25 mouse cellular contexts compared by ENCODE assay signal in the genomic region with DNA sequence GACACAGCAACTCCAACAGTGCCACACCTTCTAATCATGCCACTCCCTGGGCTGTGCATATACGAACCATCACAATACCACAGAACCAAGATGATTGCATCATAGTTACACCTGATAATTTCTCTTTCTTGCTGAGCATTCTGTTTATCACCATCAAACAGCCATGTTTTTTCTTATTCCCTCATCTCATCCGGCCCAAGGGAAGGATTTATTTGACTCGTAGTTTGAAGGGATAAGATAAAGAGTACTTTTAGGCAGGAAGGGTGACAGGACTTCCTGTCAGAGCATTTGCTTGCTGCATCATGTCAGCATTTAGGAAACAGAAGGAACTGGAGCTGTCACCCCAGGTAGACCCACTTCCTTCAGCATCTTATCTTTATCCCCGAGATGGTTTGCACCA. TPM values are rescaled to one million over a fixed set of nuclear protein-coding genes. Genes with fewer than 3 reads are reported as not detected.
DNase-seq lines count a peak whose midpoint lies in the region; ATAC-seq and TF ChIP-seq lines count a peak whose summit lies in the region.
"Had no signal": no experiment of that assay in that cellular context is flagged by ENCODE, and none has a peak within 500 bp of the region (broad histone marks: within the 10 kb centered on the region; RNA-seq: fewer than 3 reads in every experiment).

No protein-coding gene starts in this region.

- no peak overlapping the region for H3K27ac ChIP-seq in liver, embryonic 12.5 days
- H3K27ac ChIP-seq in liver, postnatal 0 days (ENCODE audit: low read depth) = no peak overlapping the region
- no peak overlapping the region for H3K27ac ChIP-seq in testis, adult 2 months (ENCODE audit: control insufficient read depth, insufficient read depth, low read depth, low read length)
- peak overlapping the region; percentile 67 for H3K27ac ChIP-seq in MEL (ENCODE audit: control insufficient read depth, low read depth, low read length)
- H3K27ac ChIP-seq: embryonic facial prominence, embryonic 13.5 days; embryonic facial prominence, embryonic 15.5 days; forebrain, embryonic 10.5 days; forebrain, embryonic 12.5 days had no signal

- H3K4me2 ChIP-seq in liver, embryonic 12.5 days = no peak overlapping the region
- H3K4me2 ChIP-seq in liver, postnatal 0 days (ENCODE audit: low read depth, low read length) = no peak overlapping the region
- H3K4me2 ChIP-seq: embryonic facial prominence, embryonic 13.5 days; embryonic facial prominence, embryonic 15.5 days; forebrain, embryonic 12.5 days had no signal

- no peaks in the 10 kb centered on the region for H3K79me2 ChIP-seq in MEL (ENCODE audit: control insufficient read depth, insufficient read depth, low read length, poor library complexity)

- peak; percentile 44; the same call in 1 of the 2 replicates for ATAC-seq in liver, embryonic 12.5 days
- no peak for ATAC-seq in liver, postnatal 0 days
- ATAC-seq: forebrain, embryonic 14.5 days; forebrain, embryonic 16.5 days; Patski had no signal

- H3K4me1 ChIP-seq in liver, embryonic 12.5 days = peaks cover 6% of the 10 kb centered on the region; the same call in 1 of the 2 replicates
- no peaks in the 10 kb centered on the region for H3K4me1 ChIP-seq in liver, postnatal 0 days (ENCODE audit: insufficient read depth)
- H3K4me1 ChIP-seq in testis, adult 2 months (ENCODE audit: control insufficient read depth, insufficient read depth, low read length) = no peaks in the 10 kb centered on the region
- peaks cover 0 to 8% of the 10 kb centered on the region in 2 experiments; a peak in 2 of 4 replicates for H3K4me1 ChIP-seq in MEL (ENCODE audit: control insufficient read depth in 1 of 2, insufficient read depth in 2 of 2, low read length in 2 of 2)
- H3K4me1 ChIP-seq: embryonic facial prominence, embryonic 13.5 days; embryonic facial prominence, embryonic 15.5 days; forebrain, embryonic 10.5 days; forebrain, embryonic 12.5 days had no signal

- peaks cover 70% of the 10 kb centered on the region for H3K36me3 ChIP-seq in liver, embryonic 12.5 days
- peaks cover 24% of the 10 kb centered on the region for H3K36me3 ChIP-seq in liver, postnatal 0 days (replicated peaks; ENCODE audit: insufficient read depth, low read length)
- no peaks in the 10 kb centered on the region; the same call in 1 of the 2 replicates for H3K36me3 ChIP-seq in testis, adult 2 months (ENCODE audit: control insufficient read depth, insufficient read depth, low read length)
- peaks cover 8 to 11% of the 10 kb centered on the region in 2 experiments for H3K36me3 ChIP-seq in MEL (ENCODE audit: control insufficient read depth in 1 of 2, insufficient read depth in 2 of 2, low read length in 2 of 2)

- WGBS in liver, embryonic 12.5 days (ENCODE audit: insufficient replicate concordance) = 21% methylated on average over 4 of the region's 4 CpGs
- WGBS in liver, postnatal 0 days (ENCODE audit: insufficient replicate concordance) = 49% methylated on average over 4 of the region's 4 CpGs

- no peak for TF ChIP-seq EP300 in liver, postnatal 0 days (IDR thresholded peaks at IDR 0.05; ENCODE audit: low read depth)
- peak; percentile 32 to 70; a peak in 3 of 4 replicates for TF ChIP-seq EP300 in MEL (IDR thresholded peaks at IDR 0.05; ENCODE audit: low read depth in 1 of 2, low read length in 2 of 2)

- DNase-seq in liver, postnatal 0 days = no peak
- no peak for DNase-seq in testis, postnatal 14 days (ENCODE audit: low spot score)
- DNase-seq in MEL (ENCODE audit: low read depth, low spot score) = peak; percentile 54
- no peak for DNase-seq in right cerebral cortex, adult 18-20 months
- no peak for DNase-seq in MN1 (ENCODE audit: low spot score)
- DNase-seq: adrenal gland, adult 2 months; adrenal gland, postnatal 10 days; adrenal gland, postnatal 25 days; cerebellum, adult 11 months; cerebellum, adult 18-20 months; cerebellum, adult 8-10 months; cerebellum, adult 9-11 months; cerebellum, postnatal 14 days; cerebellum, postnatal 36 days; embryo, embryonic 11 days had no signal

- no peak overlapping the region for H3K4me3 ChIP-seq in liver, embryonic 12.5 days
- H3K4me3 ChIP-seq in liver, postnatal 0 days (ENCODE audit: low read depth, low read length) = no peak overlapping the region
- H3K4me3 ChIP-seq in testis, adult 2 months (ENCODE audit: control insufficient read depth, low read depth, low read length) = peak overlapping the region; percentile 58; the same call in 1 of the 2 replicates
- no peak overlapping the region for H3K4me3 ChIP-seq in MEL (ENCODE audit: control insufficient read depth in 1 of 2, insufficient read depth in 1 of 2, low read depth in 2 of 2, low read length in 2 of 2)
- H3K4me3 ChIP-seq: embryonic facial prominence, embryonic 13.5 days; embryonic facial prominence, embryonic 15.5 days; erythroblast, embryonic 14.5 days; forebrain, embryonic 10.5 days; forebrain, embryonic 12.5 days had no signal

- no peak for TF ChIP-seq CTCF in liver, postnatal 0 days (IDR thresholded peaks at IDR 0.05; ENCODE audit: low read depth)
- no peak for TF ChIP-seq CTCF in testis, adult 2 months (IDR thresholded peaks at IDR 0.05; ENCODE audit: control insufficient read depth, insufficient read depth, insufficient replicate concordance, low read depth, low read length)
- no peak for TF ChIP-seq CTCF in MEL (IDR thresholded peaks at IDR 0.05 in 2 of 3, conservative IDR thresholded peaks at IDR 0.05 in 1 of 3; ENCODE audit: control insufficient read depth in 1 of 3, insufficient read depth in 1 of 3, low read depth in 2 of 3, low read length in 3 of 3, poor library complexity in 1 of 3, severe bottlenecking in 1 of 3)

- no peak for TF ChIP-seq RAD21 in MEL (IDR thresholded peaks at IDR 0.05; ENCODE audit: low read depth, low read length)

- no peaks in the 10 kb centered on the region for H3K27me3 ChIP-seq in liver, embryonic 12.5 days (replicated peaks)
- H3K27me3 ChIP-seq in liver, postnatal 0 days (ENCODE audit: insufficient read depth, low read length) = no peaks in the 10 kb centered on the region
- no peaks in the 10 kb centered on the region for H3K27me3 ChIP-seq in testis, adult 2 months (ENCODE audit: control insufficient read depth, insufficient read depth, low read length)
- H3K27me3 ChIP-seq in MEL (ENCODE audit: control insufficient read depth in 1 of 2, insufficient read depth in 2 of 2, low read length in 2 of 2) = no peaks in the 10 kb centered on the region
- H3K27me3 ChIP-seq: embryonic facial prominence, embryonic 13.5 days; embryonic facial prominence, embryonic 15.5 days; forebrain, embryonic 12.5 days; Patski had no signal

- no peak overlapping the region for H3K9ac ChIP-seq in liver, embryonic 12.5 days
- H3K9ac ChIP-seq in liver, postnatal 0 days (replicated peaks) = no peak overlapping the region
- H3K9ac ChIP-seq in MEL (ENCODE audit: control insufficient read depth, low read depth, low read length, poor library complexity, severe bottlenecking) = no peak overlapping the region
- H3K9ac ChIP-seq: embryonic facial prominence, embryonic 13.5 days; embryonic facial prominence, embryonic 15.5 days; forebrain, embryonic 12.5 days had no signal

- H3K9me3 ChIP-seq in liver, embryonic 12.5 days (replicated peaks) = no peaks in the 10 kb centered on the region
- H3K9me3 ChIP-seq in liver, postnatal 0 days (ENCODE audit: low read length) = no peaks in the 10 kb centered on the region
- H3K9me3 ChIP-seq in MEL (replicated peaks; ENCODE audit: insufficient read depth, low read length) = no peaks in the 10 kb centered on the region
- H3K9me3 ChIP-seq: embryonic facial prominence, embryonic 13.5 days; embryonic facial prominence, embryonic 15.5 days; forebrain, embryonic 10.5 days; forebrain, embryonic 12.5 days had no signal

- TF ChIP-seq POLR2A in testis, adult 2 months (IDR thresholded peaks at IDR 0.05; ENCODE audit: control insufficient read depth, low read depth, low read length) = no peak
- TF ChIP-seq POLR2A in MEL (IDR thresholded peaks at IDR 0.05; ENCODE audit: control insufficient read depth in 1 of 2, insufficient read depth in 1 of 2, low read depth in 1 of 2, low read length in 2 of 2, poor library complexity in 1 of 2) = no peak

TF ChIP-seq in MEL, 35 proteins besides CTCF, POLR2A, EP300 and RAD21:
- TF ChIP-seq ZMIZ1 (IDR thresholded peaks at IDR 0.05; ENCODE audit: low read depth, low read length) = no peak
- TF ChIP-seq SMC3 (IDR thresholded peaks at IDR 0.05; ENCODE audit: low read depth, low read length) = no peak
- peak; percentile 39; the same call in 1 of the 2 replicates for TF ChIP-seq TCF12 (IDR thresholded peaks at IDR 0.05; ENCODE audit: low read depth, low read length)
- TF ChIP-seq TBP (IDR thresholded peaks at IDR 0.05; ENCODE audit: low read depth, low read length) = no peak
- TF ChIP-seq ELF1 (IDR thresholded peaks at IDR 0.05; ENCODE audit: low read depth, low read length) = no peak
- TF ChIP-seq ZNF384 (IDR thresholded peaks at IDR 0.05; ENCODE audit: low read depth, low read length) = no peak
- no peak for TF ChIP-seq UBTF (IDR thresholded peaks at IDR 0.05; ENCODE audit: borderline replicate concordance, insufficient read depth, low read depth, low read length)
- TF ChIP-seq ETS1 (IDR thresholded peaks at IDR 0.05; ENCODE audit: low read depth, low read length) = peak; percentile 58
- peak; percentile 31; the same call in 1 of the 2 replicates for TF ChIP-seq SIN3A (IDR thresholded peaks at IDR 0.05; ENCODE audit: low read length)
- TF ChIP-seq GATA1 (IDR thresholded peaks at IDR 0.05; ENCODE audit: low read depth, low read length) = peak; percentile 55; the same call in 1 of the 2 replicates
- no peak for TF ChIP-seq USF1 (IDR thresholded peaks at IDR 0.05; ENCODE audit: low read depth, low read length)
- no peak for TF ChIP-seq ZKSCAN1 (IDR thresholded peaks at IDR 0.05; ENCODE audit: low read depth, low read length)
- TF ChIP-seq NELFE (IDR thresholded peaks at IDR 0.05; ENCODE audit: low read depth, low read length) = no peak
- TF ChIP-seq RCOR1 (IDR thresholded peaks at IDR 0.05; ENCODE audit: low read depth, low read length) = no peak
- TF ChIP-seq USF2 (IDR thresholded peaks at IDR 0.05; ENCODE audit: borderline replicate concordance in 1 of 2, insufficient read depth in 1 of 2, low read depth in 1 of 2, low read length in 2 of 2) = no peak

RNA-seq across cellular contexts. Expression of a gene that starts 34.1 kb away (rescaled TPM):
- polyA plus RNA-seq in liver, embryonic 12.5 days (2016; fragmentation: Nextera tagmentation; extraction: Ambion mirVana) = 46.4 and 49.1 TPM in 2 replicates
- 29.4 and 30.8 TPM in 2 replicates for polyA plus RNA-seq in liver, postnatal 0 days (2015; fragmentation: Nextera tagmentation; extraction: Ambion mirVana)
- polyA plus RNA-seq in testis, adult 2 months (2012; rRNA removed) = 9.2 and 9.8 TPM in 2 replicates
- 35.4 and 36.6 TPM in 2 replicates for total RNA-seq in MEL (2012; rRNA removed)
- polyA plus RNA-seq in MEL (2012; ENCODE audit: insufficient read depth in 1 of 2, insufficient read length in 2 of 2, low read depth in 1 of 2, low replicate concordance in 2 of 2, missing spikeins in 1 of 2) = 10 to 100 TPM in 1 of 2 experiments, not detected in 1; 28.0 TPM
